Mouse (Mus musculus) stomach, postnatal 0 days (tissue): ENCODE results near the gene Parp16. TPM values are rescaled to one million over a fixed set of nuclear protein-coding genes. Genes with fewer than 3 reads are reported as not detected.
A peak's percentile ranks its signal among the peaks of the same experiment; 100 is the strongest.

Experiments used
- ATAC-seq: fragments of 200-750 bp; cut with Nextera tagmentation; 2 replicates; pipeline ENCODE4 v1.8.0; 2017; ENCODE audit not compliant: low FRiP score, low TSS enrichment
- DNase-seq: peaks from one replicate; pipeline ENCODE4 v3.0.0-alpha.2; 2016; ENCODE audit warnings: low spot score
- H3K27ac ChIP-seq: fragments of 300-500 bp; sonication (generic); replicated peaks from 2 replicates; pipeline ENCODE4 v1.5.1; 2014; ENCODE audit warnings: mild to moderate bottlenecking, control low read depth
- H3K27me3 ChIP-seq: fragments of 300-500 bp; sonication (generic); 2 replicates; pipeline ENCODE4 v1.6.1; 2014; ENCODE audit warnings: low read length; ENCODE audit not compliant: control insufficient read depth, insufficient read depth
- H3K36me3 ChIP-seq: fragments of 300-500 bp; sonication (generic); 2 replicates; pipeline ENCODE4 v1.6.1; 2014; ENCODE audit warnings: low read length, mixed read lengths; ENCODE audit not compliant: control insufficient read depth, insufficient read depth
- H3K4me1 ChIP-seq: fragments of 300-500 bp; sonication (generic); replicated peaks from 2 replicates; pipeline ENCODE4 v1.6.1; 2014; ENCODE audit warnings: antibody characterized with exemption; ENCODE audit not compliant: control insufficient read depth, insufficient read depth
- H3K4me2 ChIP-seq: fragments of 300-500 bp; sonication (generic); replicated peaks from 2 replicates; pipeline ENCODE4 v1.6.1; 2014; ENCODE audit warnings: low read depth, mild to moderate bottlenecking, control low read depth, moderate library complexity
- H3K4me3 ChIP-seq: fragments of 300-500 bp; sonication (generic); 2 replicates; pipeline ENCODE4 v1.5.1; 2014; ENCODE audit warnings: low read depth, low read length, control low read depth
- H3K9ac ChIP-seq: fragments of 300-500 bp; sonication (generic); 2 replicates; pipeline ENCODE4 v1.6.1; 2014; ENCODE audit warnings: mild to moderate bottlenecking, low read length, control low read depth, mixed read lengths
- H3K9me3 ChIP-seq: fragments of 300-500 bp; sonication (generic); 2 replicates; pipeline ENCODE4 v1.6.1; 2016; ENCODE audit warnings: low read length; ENCODE audit not compliant: control insufficient read depth
- CTCF ChIP-seq: IDR thresholded peaks from 2 replicates; pipeline ENCODE4 v1.5.1; 2016; ENCODE audit warnings: antibody characterized with exemption, low read depth, mild to moderate bottlenecking, moderate library complexity
- EP300 ChIP-seq: optimal IDR thresholded peaks from 2 replicates; pipeline ENCODE3; 2016; ENCODE audit warnings: antibody characterized with exemption
- WGBS: fragments of 180-500 bp; shearing (Covaris S2); extraction: QIAGEN DNeasy Blood & Tissue Kit; methylation state at CpG from one replicate; pipeline ENCODE4 v1.1.7; 2014; 5-methylcytosine and 5-hydroxymethylcytosine counted together
- polyA plus RNA-seq: library from polyadenylated mRNA; unstranded; fragments of >200 nt; fragmentation: Nextera tagmentation; extraction: Ambion mirVana; gene quantifications from 2 replicates; pipeline ENCODE4 v1.2.1, GENCODE M21; 2015

Gene Parp16
- polyA plus RNA-seq, 1 experiment from 2014 or later: 5.0 TPM

DNA sequence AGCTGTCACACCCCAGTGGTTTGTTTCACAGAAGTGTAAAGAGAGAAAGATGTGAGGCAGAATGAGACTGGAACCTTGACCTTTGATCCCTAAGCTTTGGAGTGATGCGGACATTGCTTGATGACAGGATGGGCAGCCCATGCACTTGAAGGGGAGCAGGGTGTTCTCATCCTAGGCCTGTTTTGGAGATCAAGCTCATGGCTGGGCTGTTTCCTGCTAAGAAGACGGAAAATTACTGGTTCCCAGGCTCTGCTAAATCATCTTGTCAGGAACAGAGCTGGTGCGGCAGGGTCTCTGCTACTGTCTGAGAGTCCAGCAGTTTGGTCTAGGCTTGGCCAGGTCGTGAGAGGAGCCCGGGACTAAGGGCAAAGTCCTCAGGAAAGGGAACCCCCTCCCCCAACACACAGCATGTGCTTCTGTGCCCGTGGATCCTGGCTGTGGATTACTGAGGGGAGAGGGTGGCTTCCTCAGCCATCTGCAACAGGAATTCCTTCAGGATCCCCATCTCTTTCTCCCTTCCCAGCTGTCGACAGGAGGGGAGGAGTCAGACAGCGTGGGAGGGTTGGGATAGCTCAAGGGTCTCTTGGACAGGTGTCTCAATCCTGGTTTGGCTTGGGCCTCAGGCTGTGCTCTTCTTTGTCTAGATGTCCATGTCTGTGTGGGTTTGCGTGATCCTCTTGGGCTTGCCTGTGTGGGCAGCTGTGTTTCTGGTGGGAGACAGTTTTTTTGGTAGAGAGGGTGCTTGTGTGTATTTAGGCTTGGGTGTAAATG, 49.1 kb downstream of the Parp16 start:
- ATAC-seq (0 out of 2 replicates have a peak, but pooled peaks have one; percentile 16), DNase-seq (no peak)
- Histone ChIP-seq H3K9ac (no peak overlapping the region), H3K27me3 (no peaks in the 10 kb centered on the region), H3K27ac (no peak overlapping the region), H3K4me2 (no peak overlapping the region), H3K4me3 (no peak overlapping the region), H3K9me3 (no peaks in the 10 kb centered on the region), H3K4me1 (no peaks in the 10 kb centered on the region), H3K36me3 (no peaks in the 10 kb centered on the region)
- 39% methylated on average over 9 of the region's 9 CpGs for WGBS
- TF ChIP-seq CTCF (no peak), EP300 (no peak)

GRCm38 (mm10) chr9:65247502-65248376, 52.6 kb downstream of the Parp16 start:
- ATAC-seq (no peak), DNase-seq (no peak)
- TF ChIP-seq CTCF: no peak
- TF ChIP-seq EP300: no peak
- no peak overlapping the region for H3K9ac ChIP-seq
- H3K4me2 ChIP-seq: no peak overlapping the region
- H3K27ac ChIP-seq: 0 out of 2 replicates have a peak overlapping the region, but pooled peaks have one; percentile 13
- H3K36me3 ChIP-seq: no peaks in the 10 kb centered on the region
- no peaks in the 10 kb centered on the region for H3K9me3 ChIP-seq
- H3K4me1 ChIP-seq: no peaks in the 10 kb centered on the region
- 61% methylated on average over 16 of the region's 16 CpGs for WGBS
- no peaks in the 10 kb centered on the region for H3K27me3 ChIP-seq
- no peak overlapping the region for H3K4me3 ChIP-seq

GRCm38 (mm10) chr9:65248377-65248690, 53.2 kb downstream of the Parp16 start:
- no peak overlapping the region for H3K4me2 ChIP-seq
- WGBS: 72% methylated on average over 5 of the region's 5 CpGs
- no peak overlapping the region for H3K9ac ChIP-seq
- H3K4me3 ChIP-seq: no peak overlapping the region
- ATAC-seq: 0 out of 2 replicates have a peak, but pooled peaks have one; percentile 21
- TF ChIP-seq EP300 (no peak), CTCF (no peak)
- H3K9me3 ChIP-seq: no peaks in the 10 kb centered on the region
- H3K27ac ChIP-seq: 0 out of 2 replicates have a peak overlapping the region, but pooled peaks have one; percentile 13
- no peaks in the 10 kb centered on the region for H3K36me3 ChIP-seq
- H3K4me1 ChIP-seq: no peaks in the 10 kb centered on the region
- no peaks in the 10 kb centered on the region for H3K27me3 ChIP-seq
- DNase-seq: no peak

DNA sequence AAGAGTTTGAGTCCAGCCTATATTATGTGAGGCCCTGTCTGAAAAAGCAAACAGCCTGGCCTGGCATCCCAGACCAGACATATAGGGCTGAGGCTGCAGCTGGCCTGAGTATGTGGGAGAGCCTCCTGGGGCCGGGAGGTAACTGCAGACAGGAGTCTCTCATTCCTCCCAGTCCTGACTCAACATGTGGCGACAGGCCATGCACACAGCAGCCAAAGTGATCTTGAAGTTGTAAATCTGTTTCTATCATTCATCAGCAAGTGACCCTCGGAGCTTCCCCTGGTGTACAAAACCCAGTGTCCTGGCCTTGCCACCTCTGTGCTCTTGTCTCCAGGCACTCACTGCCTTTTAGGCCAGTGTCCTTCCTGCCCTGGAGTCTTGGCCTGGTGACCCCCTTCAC, 56.9 kb downstream of the Parp16 start:
- H3K27ac ChIP-seq: no peak overlapping the region
- H3K27me3 ChIP-seq: no peaks in the 10 kb centered on the region
- no peaks in the 10 kb centered on the region for H3K4me1 ChIP-seq
- H3K4me3 ChIP-seq: no peak overlapping the region
- H3K36me3 ChIP-seq: no peaks in the 10 kb centered on the region
- no peak overlapping the region for H3K9ac ChIP-seq
- TF ChIP-seq CTCF: no peak
- no peak for TF ChIP-seq EP300
- ATAC-seq (no peak), DNase-seq (no peak)
- no peak overlapping the region for H3K4me2 ChIP-seq
- 56% methylated on average over 3 of the region's 3 CpGs for WGBS
- no peaks in the 10 kb centered on the region for H3K9me3 ChIP-seq

DNA sequence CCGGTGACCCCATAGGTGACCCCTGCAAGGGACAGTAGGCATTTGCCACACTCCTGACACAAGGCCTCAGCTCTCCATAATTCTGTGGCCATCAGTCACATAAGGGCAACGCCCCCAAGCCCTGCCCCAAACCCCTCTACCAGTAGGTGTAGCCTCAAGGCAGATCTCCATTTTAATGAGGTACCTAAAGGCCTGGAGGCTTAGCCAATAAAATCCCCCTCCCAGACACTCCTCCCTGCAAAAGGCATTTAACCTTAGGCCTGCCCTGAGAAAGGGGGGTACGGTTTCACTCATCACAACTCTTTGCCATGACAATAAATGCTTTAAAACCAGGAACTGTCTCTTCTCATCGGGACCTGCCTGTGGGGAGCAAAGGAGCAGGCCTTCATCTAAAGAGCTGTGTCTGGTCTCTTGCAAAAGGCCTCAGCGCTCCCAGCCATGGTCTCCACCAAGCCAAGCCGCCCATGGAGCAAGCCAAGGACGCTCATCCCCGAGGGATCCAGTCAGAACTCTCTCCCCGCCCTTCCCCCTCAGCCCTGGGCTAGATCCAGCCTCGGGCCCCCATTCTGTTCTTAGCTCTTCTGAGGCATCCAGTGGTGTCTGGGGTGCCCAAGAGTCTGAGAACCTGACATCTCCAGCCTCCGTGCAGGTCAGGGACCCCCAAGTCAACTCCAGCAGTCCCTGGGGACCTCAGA, 60.9 kb downstream of the Parp16 start:
- no peak overlapping the region for H3K9ac ChIP-seq
- H3K4me3 ChIP-seq: no peak overlapping the region
- no peak overlapping the region for H3K4me2 ChIP-seq
- no peaks in the 10 kb centered on the region for H3K27me3 ChIP-seq
- no peak overlapping the region for H3K27ac ChIP-seq
- TF ChIP-seq EP300 (no peak), CTCF (no peak)
- no peak for DNase-seq
- no peak for ATAC-seq
- H3K9me3 ChIP-seq: no peaks in the 10 kb centered on the region
- 79% methylated on average over 11 of the region's 11 CpGs for WGBS
- no peaks in the 10 kb centered on the region for H3K36me3 ChIP-seq
- H3K4me1 ChIP-seq: no peaks in the 10 kb centered on the region
